Mouse (Mus musculus): Measurements from ENCODE around the gene Prlhr.

Gene Prlhr

DNA sequence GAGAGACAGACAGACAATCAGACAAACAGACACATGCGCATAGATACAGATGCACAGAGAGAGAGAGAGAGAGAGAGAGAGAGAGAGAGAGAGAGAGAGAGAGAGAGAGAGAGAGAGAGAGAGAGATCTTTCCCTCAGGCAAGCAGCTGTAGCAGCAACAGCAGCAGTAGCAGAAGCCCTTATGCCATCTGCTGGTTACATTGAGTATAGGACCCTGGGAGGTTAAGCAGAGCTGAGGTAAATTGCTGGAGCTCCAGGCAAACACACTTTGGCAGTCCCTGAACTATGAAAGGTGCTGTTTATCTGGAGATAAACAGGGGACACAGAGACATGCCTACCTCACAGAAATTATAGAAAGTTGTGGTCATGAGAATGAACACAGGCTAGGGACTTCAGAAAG is 50.5 kb downstream of the Prlhr start:
- peak; percentile 29 to 34 for DNase-seq

Measured in kidney, postnatal 36 days (tissue).